Mouse (Mus musculus): ENCODE results near the gene Fbxl19.
A peak's percentile ranks its signal among the peaks of the same experiment; 100 is the strongest.
"Not testable (repeated sequence)": the region's sequence is repeated elsewhere in the genome, so short reads cannot be mapped to it uniquely, and the experiment has no call there.

Gene Fbxl19

DNA sequence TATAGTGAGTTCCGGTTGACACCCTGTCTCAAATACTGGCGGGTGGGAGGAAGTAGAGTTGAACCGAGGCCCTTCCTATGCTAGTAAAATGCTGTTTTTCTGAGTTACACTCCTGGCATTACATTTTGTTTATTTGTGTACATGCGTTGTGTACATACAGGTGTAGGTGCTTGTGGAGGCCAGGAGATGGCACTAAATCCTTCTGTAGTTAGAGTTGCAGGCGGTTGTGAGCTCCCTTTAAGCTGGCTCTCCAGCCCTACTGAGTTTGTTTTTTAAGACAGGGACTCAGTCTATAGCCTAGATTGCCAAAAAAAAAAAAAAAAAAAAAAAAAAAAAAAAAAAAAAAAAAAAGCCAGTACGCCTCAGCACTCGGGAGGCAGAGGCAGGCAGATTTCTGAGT, 16.4 kb upstream of the Fbxl19 start:
- no peak for DNase-seq (ENCODE audit: low read depth, low spot score)

DNA sequence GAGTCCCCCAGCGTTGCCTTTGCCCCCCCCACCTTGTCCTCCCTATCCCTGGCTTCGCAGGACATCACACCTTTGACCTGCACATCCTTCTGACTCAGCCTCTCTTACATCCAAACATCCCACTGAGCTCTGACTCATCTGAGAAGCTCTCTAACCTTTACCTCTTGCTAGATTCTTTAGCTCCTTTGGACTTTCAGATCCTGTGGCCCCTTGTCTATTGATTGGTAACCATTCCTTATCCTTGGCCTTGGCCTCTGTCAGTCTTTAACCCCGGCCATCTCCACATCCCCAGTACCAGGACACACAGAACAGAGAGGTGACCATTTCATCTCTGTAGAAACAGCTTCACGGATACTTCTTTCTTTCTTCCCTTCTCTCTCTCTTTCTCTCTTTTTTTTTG, 14.2 kb upstream of the Fbxl19 start:
- no peak for DNase-seq (ENCODE audit: low read depth, low spot score)

DNA sequence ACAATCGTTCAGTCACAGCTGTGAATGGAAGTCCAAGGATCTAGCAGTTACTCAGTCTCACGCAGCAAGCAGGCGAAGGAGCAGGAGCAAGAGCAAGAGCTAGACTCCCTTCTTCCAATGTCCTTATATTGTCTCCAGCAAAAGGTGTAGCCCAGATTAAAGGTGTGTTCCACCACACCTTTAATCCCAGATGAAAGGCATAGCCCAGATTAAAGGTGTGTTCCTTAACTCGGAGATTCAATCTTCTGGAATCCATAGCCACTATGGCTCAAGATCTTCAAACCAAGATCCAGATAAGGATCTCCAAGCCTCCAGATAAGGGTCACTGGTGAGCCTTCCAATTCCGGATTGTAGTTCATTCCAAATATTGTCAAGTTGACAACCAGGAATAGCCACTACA, 12.3 kb upstream of the Fbxl19 start, which contains the start of gene Ctf2:
Gene Ctf2 (minus strand): TSS at position 101 of the 400 bp plus-strand sequence.
- not testable (repeated sequence) for DNase-seq (ENCODE audit: low read depth, low spot score)

DNA sequence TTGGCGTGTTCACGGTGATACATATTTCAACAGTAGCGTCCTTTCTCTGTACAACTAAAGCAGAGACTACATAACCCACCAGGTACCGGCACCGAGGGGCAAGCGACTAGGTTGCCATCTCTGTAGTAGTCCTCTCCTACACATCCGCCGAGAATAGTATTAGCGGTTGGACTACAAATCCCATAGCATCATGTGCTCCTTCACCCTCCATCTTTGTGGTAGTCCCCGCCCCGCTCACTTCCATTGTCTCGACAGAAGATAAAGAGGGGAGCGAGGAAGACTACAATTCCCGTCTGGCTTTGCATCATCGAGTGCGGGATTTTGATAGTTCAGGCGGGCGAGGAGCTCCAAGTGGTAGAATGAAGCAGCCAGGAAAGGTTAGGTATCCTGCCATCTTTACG, 908 bp downstream of the Fbxl19 start:
- DNase-seq (ENCODE audit: low read depth, low spot score) = peak; percentile 92

DNA sequence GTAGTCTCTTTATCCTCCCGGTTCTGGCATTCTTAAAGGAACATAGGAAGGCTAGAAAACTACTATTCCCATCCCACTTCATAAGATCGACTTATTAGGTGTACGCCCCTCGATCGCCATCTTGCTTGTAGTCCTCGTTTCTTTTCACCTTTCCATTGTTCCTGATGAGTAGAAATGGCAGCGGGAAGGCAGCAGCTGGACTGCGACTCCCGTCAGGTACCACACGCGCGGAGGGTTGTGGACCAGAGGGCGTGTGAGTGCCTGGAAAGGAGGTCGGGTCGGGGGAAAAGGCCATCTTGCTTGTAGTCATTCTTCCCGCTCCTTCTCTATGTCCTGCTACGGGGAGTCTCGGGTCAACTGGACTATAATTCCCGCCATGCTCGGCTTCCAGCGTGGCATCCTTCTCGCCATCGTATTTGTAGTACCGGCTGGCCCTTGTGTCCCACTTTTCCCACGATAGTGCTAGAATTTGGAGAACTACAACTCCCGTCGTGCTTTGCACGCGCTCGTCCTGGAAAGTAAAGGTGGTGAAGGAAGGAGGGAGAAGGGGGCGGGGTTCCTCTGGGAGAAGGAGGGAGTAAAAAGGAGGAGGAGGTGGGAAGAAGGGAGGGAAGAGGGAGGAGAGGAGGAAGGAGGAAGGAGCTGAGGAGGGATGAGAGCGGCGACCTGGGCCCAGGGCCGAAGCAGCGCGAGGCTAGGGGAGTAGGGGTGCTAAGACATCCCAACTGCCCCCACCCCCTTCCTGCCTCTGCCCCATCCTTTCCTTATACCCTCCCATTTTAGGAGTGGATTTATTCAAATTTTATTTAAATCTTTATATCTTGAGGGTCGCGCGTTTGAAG, 1.5 kb downstream of the Fbxl19 start:
- DNase-seq (ENCODE audit: low read depth, low spot score) = peak; percentile 97

DNA sequence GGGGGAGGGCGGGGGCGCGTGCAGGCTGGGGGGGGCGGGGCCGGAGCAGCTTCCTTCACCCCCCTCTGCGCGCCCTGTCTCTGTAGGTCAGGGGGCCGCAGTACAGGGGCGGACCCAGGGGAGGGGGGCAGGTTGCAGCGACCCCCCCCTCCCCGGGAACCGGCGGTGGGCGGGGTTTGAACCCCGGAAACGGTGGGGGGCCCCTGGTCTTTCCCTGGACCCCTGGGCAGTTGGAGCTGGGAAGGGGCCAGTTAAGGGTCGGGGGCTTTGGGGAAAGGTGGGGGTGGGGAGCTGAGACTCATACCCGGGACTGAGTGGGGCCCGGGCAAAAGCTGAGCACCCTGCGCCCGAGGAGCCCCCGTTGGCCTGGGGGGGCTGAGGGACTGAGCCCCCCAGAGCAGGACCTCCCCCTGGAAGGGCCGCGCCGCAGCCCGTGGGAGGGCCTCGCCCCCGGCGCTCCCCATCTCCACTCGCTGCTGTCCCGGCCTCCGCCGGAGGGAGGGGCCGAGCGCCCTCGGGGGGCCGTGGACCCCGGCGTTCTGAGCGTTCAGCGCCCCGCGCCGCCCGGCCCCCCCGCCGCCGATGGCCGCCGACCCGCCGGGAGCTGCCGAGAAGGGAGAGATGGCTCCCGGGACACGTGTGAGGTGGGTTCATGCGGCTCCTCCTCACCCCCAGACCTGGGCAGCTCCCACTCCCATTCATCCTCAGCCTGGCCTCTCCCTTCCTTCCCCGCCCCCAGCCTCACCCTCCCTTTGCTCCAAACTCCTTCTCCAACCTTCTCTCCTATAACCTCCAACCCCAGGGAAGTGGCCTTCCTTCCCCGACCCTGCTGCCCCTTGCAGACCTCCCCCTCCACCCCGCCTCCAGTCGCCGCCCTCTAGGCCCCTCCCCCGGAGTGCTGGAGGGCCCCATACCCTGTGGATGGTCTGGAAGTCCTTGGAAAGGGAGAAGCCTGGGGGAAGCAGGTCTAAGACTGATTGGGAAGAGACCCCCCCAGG, 2.5 kb downstream of the Fbxl19 start:
- no peak for DNase-seq (ENCODE audit: low read depth, low spot score)

DNA sequence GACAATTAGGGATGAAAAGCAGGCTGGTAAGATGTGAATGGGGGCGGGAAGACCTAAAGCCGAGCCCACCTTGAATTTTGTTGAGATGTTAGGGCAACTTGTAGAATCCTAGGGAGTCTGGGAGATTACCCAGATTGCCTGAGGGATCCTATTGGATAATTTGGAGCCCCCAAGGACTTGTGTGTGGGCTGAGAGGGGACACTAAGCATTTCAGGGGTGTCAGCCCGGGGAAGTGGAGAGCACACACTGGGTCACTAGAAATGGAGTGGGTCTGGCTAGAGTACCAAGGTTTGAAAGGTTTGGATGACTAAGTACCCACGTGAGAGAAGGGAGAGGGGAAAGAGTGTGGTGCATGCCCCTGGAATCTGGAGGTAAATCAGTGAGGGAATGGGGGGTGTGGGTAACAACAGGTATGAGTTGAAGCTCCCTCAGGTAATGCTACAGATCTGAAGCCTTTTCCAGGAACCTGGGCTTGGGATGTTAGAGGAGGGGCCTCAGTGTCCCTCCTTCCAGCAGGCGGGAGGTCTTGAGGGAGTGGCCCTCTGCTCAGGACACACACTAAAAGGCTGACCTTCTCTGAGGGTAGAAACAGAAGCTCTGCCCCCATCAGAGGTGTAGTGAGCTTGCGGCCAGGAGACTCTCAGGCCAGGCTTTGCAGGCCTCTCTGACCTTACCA, 3.4 kb downstream of the Fbxl19 start:
- no peak for DNase-seq (ENCODE audit: low read depth, low spot score)

DNA sequence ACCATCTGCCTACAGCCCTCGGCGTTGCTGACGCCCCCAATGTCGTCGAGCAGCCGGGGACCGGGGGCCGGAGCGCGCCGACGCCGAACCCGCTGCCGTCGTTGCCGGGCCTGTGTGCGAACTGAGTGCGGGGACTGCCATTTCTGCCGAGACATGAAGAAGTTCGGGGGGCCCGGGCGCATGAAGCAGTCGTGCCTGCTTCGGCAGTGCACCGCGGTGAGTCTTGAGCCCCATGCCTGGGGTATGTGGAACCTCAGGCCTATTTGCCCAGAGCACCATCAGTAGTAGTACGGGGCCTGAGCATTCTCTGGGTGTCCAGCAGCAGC, 3.9 kb downstream of the Fbxl19 start:
- no peak for DNase-seq (ENCODE audit: low read depth, low spot score)

DNA sequence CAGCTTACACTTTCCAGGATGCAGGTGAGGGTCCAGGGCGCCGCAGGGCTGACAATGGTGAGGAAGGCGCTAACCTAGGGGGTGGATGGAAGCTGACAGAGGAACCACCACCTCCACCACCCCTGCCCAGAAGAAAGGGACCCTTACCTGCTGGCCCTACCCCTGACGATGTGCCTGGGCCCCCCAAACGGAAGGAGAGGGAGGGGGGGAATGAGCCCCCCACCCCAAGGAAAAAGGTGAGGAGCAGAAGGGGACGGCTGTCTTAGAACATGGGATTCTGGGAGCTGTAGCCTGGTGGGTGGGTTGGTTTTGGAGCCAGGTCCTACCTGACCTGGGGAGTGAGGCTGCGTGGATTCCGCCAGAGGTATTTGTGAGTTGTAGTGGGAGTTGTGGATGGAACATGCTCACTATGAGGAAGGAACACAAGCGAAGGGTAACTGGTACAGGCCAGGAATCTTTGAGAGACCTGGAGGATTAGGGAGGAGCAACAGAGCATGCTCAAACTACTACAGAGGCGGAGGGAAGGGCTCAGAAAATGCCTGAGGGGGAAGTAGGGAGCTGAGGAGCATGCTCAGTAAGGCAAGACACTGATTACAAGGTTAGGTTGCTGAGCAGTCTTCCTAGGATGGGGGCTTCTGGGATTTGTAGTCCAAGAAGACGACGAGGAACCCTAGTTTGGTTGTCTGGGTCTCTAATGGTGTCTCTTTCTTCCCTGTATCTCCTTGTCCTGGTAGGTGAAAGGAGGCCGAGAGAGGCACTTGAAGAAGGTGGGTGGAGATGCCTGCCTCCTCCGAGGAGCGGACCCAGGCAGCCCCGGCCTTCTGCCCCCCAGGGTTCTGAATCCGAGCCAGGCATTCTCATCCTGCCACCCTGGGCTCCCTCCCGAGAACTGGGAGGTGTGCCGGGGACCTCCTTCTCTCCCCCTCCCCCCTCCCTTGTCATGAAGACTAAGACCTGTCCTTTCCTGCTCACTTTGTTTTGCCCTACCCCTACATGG, 6.1 kb downstream of the Fbxl19 start:
- no peak for DNase-seq (ENCODE audit: low read depth, low spot score)

DNA sequence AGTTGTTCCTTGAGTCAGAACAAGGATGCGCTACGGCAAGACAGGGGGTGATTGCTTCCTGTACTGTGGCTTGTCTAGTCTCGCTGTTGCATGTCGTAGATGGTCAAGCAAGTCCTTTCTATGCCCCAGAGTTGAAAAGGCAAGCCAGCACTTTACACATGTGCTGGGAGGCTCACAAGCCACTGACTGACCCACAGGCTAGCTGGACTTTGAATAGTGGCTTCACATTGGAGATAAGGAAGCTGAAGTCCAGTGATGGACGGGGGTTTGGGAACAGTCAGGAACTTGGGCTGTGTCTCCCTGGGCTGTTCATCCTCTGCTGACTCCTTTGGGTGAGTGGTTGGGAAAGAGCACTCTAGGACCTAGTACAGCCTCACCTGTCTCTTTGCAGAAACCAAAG, 7.3 kb downstream of the Fbxl19 start:
- no peak for DNase-seq (ENCODE audit: low read depth, low spot score)

DNA sequence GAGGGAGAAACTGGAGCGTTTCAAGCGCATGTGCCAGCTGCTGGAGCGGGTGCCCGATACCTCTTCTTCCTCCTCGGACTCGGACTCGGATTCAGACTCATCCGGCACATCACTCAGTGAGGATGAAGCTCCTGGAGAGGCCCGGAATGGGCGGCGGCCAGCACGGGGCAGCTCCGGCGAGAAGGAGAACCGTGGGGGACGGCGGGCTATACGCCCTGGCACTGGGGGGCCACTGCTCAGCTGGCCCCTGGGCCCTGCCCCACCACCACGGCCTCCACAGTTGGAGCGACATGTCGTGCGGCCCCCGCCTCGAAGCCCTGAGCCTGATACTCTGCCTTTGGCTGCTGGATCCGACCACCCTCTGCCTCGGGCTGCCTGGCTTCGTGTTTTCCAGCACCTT, 7.7 kb downstream of the Fbxl19 start:
- no peak for DNase-seq (ENCODE audit: low read depth, low spot score)

DNA sequence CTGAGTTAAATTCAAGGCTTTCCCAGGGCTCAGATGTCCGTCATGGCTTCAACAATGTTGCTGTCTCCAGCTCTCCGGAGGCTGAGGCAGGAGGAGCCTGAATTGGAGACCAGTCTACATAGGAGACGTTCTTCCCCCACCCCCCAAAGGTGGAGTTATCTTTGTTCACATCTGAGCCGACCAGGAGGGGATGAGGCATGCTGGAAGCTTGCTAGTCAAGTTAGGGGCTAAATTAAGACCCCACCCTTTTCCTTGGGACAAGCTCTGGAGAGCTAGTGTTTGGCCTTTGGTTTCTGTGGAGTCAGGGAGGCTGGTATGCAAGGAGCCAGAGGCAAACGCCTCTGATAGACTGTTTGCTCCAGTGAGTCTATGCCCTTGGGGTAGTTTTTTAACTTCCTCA, 8.8 kb downstream of the Fbxl19 start:
- no peak for DNase-seq (ENCODE audit: low read depth, low spot score)

DNA sequence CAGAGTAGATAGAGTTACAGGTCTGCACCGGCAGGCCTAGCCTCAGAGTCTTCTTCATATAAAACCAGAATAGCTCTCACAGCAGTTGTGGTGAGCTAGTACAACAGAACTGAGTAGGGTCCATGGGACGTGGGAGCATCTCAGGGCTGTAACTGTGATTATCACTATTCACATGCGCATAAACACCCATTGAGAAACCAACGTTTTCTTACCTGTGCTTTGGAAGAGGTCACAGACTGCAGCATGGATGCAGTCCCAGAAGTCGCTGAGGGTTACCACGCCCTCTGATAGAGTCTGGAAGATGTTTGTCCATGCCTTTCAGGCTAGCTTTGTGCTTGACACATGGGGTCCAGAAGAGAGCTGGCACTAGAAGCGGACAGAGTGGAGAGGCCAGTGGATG, 9.4 kb downstream of the Fbxl19 start:
- DNase-seq (ENCODE audit: low read depth, low spot score) = no peak

DNA sequence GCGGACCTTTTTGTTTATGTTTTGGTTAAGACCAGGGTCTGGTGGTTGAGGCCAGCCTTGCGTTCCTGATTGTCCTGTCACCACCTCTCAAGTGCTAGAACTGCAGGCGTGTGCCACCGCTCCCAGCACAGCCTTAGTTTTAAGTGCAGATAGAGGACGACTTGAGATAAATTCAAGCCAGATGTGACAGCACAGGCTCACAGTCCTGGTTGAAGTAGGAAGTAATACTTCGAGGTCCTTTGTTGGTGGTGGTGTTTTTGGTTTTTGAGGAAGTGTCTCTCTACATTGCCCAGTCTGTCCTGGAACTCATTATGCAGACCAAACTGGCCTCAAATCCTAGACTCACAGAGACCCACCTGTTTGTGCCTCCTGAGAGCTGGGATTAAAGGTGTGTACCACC, 15.4 kb downstream of the Fbxl19 start:
- no peak for DNase-seq (ENCODE audit: low read depth, low spot score)

DNA sequence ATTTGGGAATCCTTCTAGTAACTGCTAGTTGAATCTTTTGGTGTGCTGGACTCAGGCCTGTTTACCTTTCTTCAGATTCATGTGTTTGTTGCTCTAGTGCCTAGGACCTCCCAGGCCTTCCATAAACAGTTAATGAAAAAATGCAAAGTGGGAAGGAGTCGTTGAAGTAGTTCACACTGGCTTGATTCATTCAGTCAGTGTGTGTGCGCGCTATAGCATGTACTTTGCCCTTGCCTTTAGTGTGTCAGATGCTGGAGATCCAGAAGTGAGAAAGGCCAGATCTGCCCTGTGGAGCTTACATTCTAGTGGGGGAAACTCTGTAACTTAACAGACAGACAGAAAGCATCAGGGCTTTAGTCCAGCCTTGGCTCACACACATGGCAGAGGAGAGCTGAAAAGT, 16.1 kb downstream of the Fbxl19 start:
- no peak for DNase-seq (ENCODE audit: low read depth, low spot score)

DNA sequence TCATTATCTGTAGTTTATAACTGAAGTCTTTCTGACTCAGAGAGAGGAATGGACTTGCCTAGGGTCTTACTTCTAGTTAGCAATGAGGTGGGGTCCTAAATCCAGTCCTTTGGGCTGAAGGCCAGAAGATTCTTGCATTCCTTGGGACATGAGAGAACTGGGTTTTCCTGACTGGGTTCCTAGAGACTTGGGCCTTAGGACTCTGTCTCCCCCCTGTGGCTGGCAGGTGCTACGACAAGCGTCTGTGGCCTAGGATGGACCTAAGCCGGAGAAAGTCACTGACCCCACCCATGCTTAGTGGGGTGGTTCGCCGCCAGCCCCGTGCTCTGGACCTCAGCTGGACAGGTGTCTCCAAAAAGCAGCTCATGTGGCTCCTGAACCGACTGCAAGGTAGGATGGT, 16.7 kb downstream of the Fbxl19 start:
- no peak for DNase-seq (ENCODE audit: low read depth, low spot score)

DNA sequence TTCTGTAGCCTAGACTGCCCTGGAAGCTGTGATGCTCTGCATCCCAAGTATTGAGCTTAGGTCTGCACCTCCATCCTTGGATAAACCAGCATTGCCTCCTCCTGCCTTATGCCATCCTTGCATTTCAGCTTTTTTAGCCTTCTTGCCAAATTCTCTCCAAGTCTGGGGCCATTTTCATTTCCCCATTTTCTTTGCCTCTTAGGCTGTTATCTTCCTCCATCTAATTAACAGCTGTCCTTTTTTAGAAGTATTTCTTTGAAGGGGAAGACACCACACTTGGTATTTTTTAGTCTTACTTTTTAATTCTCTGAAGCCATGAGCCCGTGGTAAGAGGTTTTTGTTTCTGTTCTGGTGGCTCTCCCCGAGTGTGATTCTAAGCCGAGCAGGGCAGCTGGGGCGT, 19.3 kb downstream of the Fbxl19 start:
- DNase-seq (ENCODE audit: low read depth, low spot score) = no peak

DNA sequence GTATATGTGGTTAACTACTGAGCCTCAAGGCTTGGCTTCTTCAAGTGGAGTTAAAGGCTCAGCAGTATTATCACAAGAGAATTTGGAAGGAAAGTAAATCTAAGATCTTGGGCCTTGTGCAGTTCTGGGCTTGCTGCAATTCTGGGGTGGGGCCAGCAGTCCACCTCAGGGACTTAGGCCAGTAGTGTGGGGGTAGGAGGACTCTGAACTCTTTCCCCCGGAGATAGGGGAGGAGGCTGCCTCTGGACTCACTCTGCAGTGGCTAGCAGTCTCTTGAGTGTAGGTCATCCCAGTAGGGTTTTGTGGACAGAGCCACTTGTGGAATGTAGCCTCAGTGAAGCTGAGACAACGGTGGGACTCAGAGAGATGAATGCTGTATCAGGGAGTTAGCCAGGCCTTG, 21.4 kb downstream of the Fbxl19 start:
- no peak for DNase-seq (ENCODE audit: low read depth, low spot score)

DNA sequence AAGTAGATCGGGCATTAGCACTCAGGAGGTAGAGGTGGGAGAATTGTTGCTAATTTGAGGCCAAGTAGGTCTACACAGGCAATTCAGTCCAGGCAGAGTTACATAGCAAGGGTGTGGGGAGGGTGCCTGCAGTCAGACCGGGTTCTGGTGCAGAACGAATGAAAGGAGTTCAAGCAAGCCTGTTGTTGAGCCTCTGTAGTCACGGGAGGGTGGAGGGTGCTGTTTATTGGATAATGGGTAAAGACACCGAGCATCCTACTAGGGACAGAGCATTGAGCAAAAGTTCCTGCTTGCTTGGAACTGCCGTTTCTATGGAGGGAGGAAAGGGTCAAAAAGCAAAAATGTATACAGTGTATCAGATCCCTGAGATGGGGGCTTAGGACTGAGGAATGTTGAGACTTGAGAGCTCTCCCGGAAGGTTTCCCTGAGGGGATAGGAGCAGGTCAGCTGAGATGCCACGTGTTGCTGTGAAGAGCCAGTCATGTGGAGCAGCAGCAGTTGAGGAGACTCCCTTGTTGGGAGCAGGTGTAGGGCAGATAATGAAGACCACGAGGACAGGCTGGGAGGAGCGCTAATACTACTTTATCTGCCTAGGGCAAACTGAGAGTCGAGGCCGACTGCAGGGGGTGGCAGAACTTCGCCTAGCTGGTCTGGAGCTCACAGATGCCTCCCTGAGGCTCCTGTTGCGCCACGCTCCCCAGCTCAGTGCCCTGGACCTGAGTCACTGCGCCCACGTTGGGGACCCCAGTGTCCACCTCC, 22.7 kb downstream of the Fbxl19 start:
- DNase-seq (ENCODE audit: low read depth, low spot score) = no peak

DNA sequence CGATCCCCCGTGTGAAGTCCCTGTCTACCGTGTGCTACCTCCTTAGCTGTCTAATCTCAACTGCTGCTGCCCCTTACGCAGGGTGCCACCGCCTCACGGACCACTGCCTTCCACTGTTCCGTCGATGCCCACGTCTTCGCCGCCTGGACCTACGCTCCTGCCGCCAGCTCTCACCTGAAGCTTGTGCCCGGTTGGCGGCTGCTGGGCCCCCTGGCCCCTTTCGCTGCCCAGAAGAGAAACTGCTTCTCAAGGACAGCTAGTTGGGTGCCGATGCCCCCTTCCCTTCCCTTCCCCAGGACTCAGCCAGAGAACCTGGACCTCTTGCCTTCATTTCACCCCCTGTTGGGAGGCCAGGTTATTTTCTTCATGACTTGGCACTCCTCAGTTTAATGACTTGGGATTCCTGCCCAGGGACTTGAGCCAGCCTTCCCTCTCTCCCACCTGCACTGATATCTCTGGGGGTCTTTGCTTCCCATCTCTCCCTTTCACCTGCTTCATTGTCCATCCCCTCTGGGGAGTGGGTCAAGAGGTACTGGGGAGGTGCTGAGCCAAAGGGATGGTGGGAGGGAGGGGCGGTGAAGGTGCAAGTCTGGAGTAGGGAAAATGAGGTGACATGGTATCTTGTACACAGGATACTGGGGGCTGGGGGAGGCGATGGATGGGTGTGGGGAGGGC, 23.5 kb downstream of the Fbxl19 start:
- no peak for DNase-seq (ENCODE audit: low read depth, low spot score)

Data from skeletal muscle tissue, adult 2 months (tissue).